Mouse (Mus musculus) hindbrain, embryonic 15.5 days (tissue): Measurements from ENCODE around the gene Sipa1l1. TPM values are rescaled to one million over a fixed set of nuclear protein-coding genes. Genes with fewer than 3 reads are reported as not detected.
A peak's percentile ranks its signal among the peaks of the same experiment; 100 is the strongest.

ENCODE experiments used
- ATAC-seq: fragments of 200-750 bp; cut with Nextera tagmentation; 2 replicates; pipeline ENCODE4 v1.8.0; 2017; ENCODE audit warnings: low read depth, moderate number of reproducible peaks, moderate TSS enrichment; ENCODE audit not compliant: low FRiP score
- H3K27ac ChIP-seq: fragments of 300-500 bp; sonication (generic); replicated peaks from 2 replicates; pipeline ENCODE4 v1.5.1; 2015; ENCODE audit warnings: mild to moderate bottlenecking, inconsistent platforms
- H3K27me3 ChIP-seq: fragments of 300-500 bp; sonication (generic); 2 replicates; pipeline ENCODE4 v1.6.1; 2015; ENCODE audit warnings: control low read depth, inconsistent platforms
- H3K36me3 ChIP-seq: fragments of 300-500 bp; sonication (generic); 2 replicates; pipeline ENCODE4 v1.6.1; 2015; ENCODE audit warnings: control low read depth, inconsistent platforms
- H3K4me1 ChIP-seq: fragments of 300-500 bp; sonication (generic); replicated peaks from 2 replicates; pipeline ENCODE4 v1.6.1; 2015; ENCODE audit warnings: control low read depth, inconsistent platforms
- H3K4me2 ChIP-seq: fragments of 300-500 bp; sonication (generic); 2 replicates; pipeline ENCODE4 v1.6.1; 2015; ENCODE audit warnings: moderate library complexity, mild to moderate bottlenecking, inconsistent platforms
- H3K4me3 ChIP-seq: fragments of 300-500 bp; sonication (generic); 2 replicates; pipeline ENCODE4 v1.5.1; 2015; ENCODE audit warnings: mild to moderate bottlenecking, inconsistent platforms
- H3K9ac ChIP-seq: fragments of 300-500 bp; sonication (generic); 2 replicates; pipeline ENCODE4 v1.6.1; 2015; ENCODE audit warnings: inconsistent platforms
- H3K9me3 ChIP-seq: fragments of 300-500 bp; sonication (generic); 2 replicates; pipeline ENCODE4 v1.6.1; 2016; ENCODE audit warnings: control low read depth, inconsistent platforms
- WGBS: fragments of 180-500 bp; shearing (Covaris S2); methylation state at CpG from one replicate; pipeline ENCODE4 v1.1.7; 2015; 5-methylcytosine and 5-hydroxymethylcytosine counted together
- polyA plus RNA-seq: library from polyadenylated mRNA; unstranded; fragments of >200 nt; fragmentation: Nextera tagmentation; extraction: Ambion mirVana; gene quantifications from 2 replicates; pipeline ENCODE4 v1.2.1, GENCODE M21; 2015

Sipa1l1 gene
- polyA plus RNA-seq, 1 experiment from 2014 or later = 14.1 TPM

DNA sequence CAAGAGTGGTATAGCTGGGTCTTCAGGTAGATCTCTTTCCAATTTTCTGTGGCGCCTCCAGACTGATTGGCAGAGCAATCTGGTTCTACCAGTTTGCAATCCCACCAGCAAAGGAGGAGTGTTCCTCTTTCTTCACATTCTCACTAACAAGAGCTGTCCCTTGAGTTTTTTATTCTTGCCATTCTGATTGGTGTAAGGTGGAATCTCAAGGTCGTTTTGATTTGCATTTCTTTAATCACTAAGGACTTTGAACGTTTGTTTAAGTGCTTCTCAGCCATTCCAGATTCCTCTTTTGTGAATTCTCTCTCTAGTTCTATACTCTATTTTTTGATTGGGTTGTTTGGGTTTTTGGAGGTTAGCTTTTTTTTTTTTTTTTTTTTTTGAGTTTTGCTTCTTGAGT is 151.1 kb downstream of the Sipa1l1 start:
- Histone ChIP-seq H3K4me2 (no peak overlapping the region), H3K27ac (no peak overlapping the region), H3K9ac (no peak overlapping the region), H3K27me3 (no peaks in the 10 kb centered on the region), H3K36me3 (no peaks in the 10 kb centered on the region), H3K4me3 (no peak overlapping the region), H3K4me1 (peaks cover 3% of the 10 kb centered on the region; the same call in 1 of the 2 replicates), H3K9me3 (no peaks in the 10 kb centered on the region)
- ATAC-seq = no peak
- 69% methylated on average over 3 of the region's 3 CpGs for WGBS

- Histone ChIP-seq H3K27ac (no peak overlapping the region), H3K9ac (no peak overlapping the region), H3K36me3 (no peaks in the 10 kb centered on the region), H3K4me3 (no peak overlapping the region), H3K4me2 (no peak overlapping the region), H3K4me1 (peaks cover 3% of the 10 kb centered on the region; the same call in 1 of the 2 replicates), H3K27me3 (no peaks in the 10 kb centered on the region), H3K9me3 (no peaks in the 10 kb centered on the region)
- no peak for ATAC-seq
- whole genome bisulfite sequencing = 86% methylated on average over 8 of the region's 8 CpGs
Observed at GRCm38 (mm10) chr12:82321397-82321796, 152.3 kb downstream of the Sipa1l1 start.

DNA sequence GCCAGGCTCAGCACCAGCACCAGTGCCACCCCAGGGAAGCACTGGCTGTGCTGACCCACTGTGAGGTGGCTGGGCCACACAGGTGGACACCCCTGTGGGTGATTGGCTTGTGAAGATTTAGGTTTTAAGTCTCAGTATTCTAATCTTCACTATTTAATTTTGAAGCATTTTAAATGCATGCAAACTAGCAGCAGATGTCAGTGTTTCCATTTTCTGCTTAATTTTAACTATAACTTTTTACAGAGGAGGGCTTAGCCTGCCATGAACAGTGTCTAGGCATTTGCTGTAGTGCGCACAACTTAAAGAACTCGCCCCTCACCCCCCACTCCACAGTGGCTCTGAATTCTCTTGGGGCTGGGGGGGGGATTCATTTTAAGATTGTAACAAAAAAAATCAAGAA is 152.7 kb downstream of the Sipa1l1 start:
- no peak for ATAC-seq
- Histone ChIP-seq H3K9ac (no peak overlapping the region), H3K27ac (no peak overlapping the region), H3K4me3 (no peak overlapping the region), H3K9me3 (no peaks in the 10 kb centered on the region), H3K4me2 (no peak overlapping the region), H3K4me1 (peaks cover 3% of the 10 kb centered on the region; the same call in 1 of the 2 replicates), H3K36me3 (no peaks in the 10 kb centered on the region), H3K27me3 (no peaks in the 10 kb centered on the region)
- WGBS = 93% methylated on average over 2 of the region's 2 CpGs

- no peak for ATAC-seq
- Histone ChIP-seq H3K36me3 (no peaks in the 10 kb centered on the region), H3K4me2 (no peak overlapping the region), H3K4me1 (peaks cover 3% of the 10 kb centered on the region; the same call in 1 of the 2 replicates), H3K4me3 (no peak overlapping the region), H3K9me3 (no peaks in the 10 kb centered on the region), H3K27ac (no peak overlapping the region), H3K9ac (no peak overlapping the region), H3K27me3 (no peaks in the 10 kb centered on the region)
- WGBS = 70% methylated on average over 7 of the region's 7 CpGs
Observed at GRCm38 (mm10) chr12:82322759-82323451, 153.8 kb downstream of the Sipa1l1 start.

GRCm38 (mm10) chr12:82324621-82325020 is 155.5 kb downstream of the Sipa1l1 start:
- Histone ChIP-seq H3K4me2 (no peak overlapping the region), H3K4me1 (peaks cover 3% of the 10 kb centered on the region; the same call in 1 of the 2 replicates), H3K9ac (no peak overlapping the region), H3K36me3 (no peaks in the 10 kb centered on the region), H3K9me3 (no peaks in the 10 kb centered on the region), H3K27me3 (no peaks in the 10 kb centered on the region), H3K27ac (no peak overlapping the region), H3K4me3 (no peak overlapping the region)
- ATAC-seq = no peak
- WGBS = 71% methylated on average over 5 of the region's 5 CpGs

DNA sequence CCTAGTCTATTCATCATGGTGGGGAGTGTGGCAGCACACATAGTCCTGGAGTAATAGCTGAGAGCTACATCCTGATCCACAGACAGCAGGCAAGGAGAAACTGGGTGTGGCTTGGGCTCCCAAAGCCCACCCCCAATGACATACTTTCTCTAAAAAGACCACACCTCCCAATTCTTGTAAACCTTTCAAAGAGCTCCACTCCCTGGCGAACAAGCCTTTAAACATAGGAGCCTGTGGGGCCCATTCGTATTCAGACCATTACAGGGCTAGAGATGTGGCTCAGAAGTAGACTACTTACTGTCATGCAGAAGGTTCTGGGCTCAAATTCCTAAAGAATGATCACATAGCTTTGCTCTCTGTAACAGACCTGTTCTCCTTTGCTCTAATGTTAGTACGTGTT is 156.4 kb downstream of the Sipa1l1 start:
- no peak for ATAC-seq
- Histone ChIP-seq H3K27me3 (no peaks in the 10 kb centered on the region), H3K4me3 (no peak overlapping the region), H3K9ac (no peak overlapping the region), H3K4me1 (peaks cover 3% of the 10 kb centered on the region; the same call in 1 of the 2 replicates), H3K9me3 (no peaks in the 10 kb centered on the region), H3K4me2 (no peak overlapping the region), H3K27ac (no peak overlapping the region), H3K36me3 (no peaks in the 10 kb centered on the region)
- WGBS = 91% methylated on average over 3 of the region's 3 CpGs

DNA sequence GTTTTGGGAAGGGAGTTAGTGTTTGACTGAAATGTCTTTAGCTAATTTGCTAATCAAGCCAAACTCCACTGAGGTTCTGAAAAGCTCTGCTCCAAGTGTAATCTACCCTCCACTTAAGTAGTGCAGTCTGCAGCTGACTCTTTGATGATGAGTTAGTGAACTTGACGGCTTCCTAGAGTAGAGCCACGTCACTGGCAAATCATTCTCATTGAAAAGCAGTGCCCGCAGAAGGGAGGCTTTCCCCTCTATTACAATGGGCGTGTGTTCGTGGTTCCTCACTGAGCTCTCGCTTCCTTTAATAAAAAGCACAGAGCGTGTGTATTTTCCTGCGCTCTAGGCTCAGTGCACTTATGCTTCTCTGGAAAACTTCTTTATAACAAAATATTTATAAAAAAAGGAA is 157.3 kb downstream of the Sipa1l1 start:
- 67% methylated on average over 8 of the region's 8 CpGs for WGBS
- no peak for ATAC-seq

GRCm38 (mm10) chr12:82328112-82328511 is 159.0 kb downstream of the Sipa1l1 start:
- WGBS = 98% methylated on average over 1 of the region's 1 CpGs
- Histone ChIP-seq H3K9me3 (no peaks in the 10 kb centered on the region), H3K4me1 (0 out of 2 replicates have a peak, but pooled peaks cover 3% of the 10 kb centered on the region), H3K4me3 (no peak overlapping the region), H3K27ac (no peak overlapping the region), H3K9ac (no peak overlapping the region), H3K27me3 (no peaks in the 10 kb centered on the region), H3K36me3 (no peaks in the 10 kb centered on the region), H3K4me2 (no peak overlapping the region)
- no peak for ATAC-seq

More for the DNA sequence above, 157.3 kb downstream of the Sipa1l1 start:
- Histone ChIP-seq H3K36me3 (no peaks in the 10 kb centered on the region), H3K9me3 (no peaks in the 10 kb centered on the region), H3K4me2 (no peak overlapping the region), H3K9ac (no peak overlapping the region), H3K4me3 (no peak overlapping the region), H3K27me3 (no peaks in the 10 kb centered on the region), H3K27ac (no peak overlapping the region), H3K4me1 (peaks cover 3% of the 10 kb centered on the region; the same call in 1 of the 2 replicates)

DNA sequence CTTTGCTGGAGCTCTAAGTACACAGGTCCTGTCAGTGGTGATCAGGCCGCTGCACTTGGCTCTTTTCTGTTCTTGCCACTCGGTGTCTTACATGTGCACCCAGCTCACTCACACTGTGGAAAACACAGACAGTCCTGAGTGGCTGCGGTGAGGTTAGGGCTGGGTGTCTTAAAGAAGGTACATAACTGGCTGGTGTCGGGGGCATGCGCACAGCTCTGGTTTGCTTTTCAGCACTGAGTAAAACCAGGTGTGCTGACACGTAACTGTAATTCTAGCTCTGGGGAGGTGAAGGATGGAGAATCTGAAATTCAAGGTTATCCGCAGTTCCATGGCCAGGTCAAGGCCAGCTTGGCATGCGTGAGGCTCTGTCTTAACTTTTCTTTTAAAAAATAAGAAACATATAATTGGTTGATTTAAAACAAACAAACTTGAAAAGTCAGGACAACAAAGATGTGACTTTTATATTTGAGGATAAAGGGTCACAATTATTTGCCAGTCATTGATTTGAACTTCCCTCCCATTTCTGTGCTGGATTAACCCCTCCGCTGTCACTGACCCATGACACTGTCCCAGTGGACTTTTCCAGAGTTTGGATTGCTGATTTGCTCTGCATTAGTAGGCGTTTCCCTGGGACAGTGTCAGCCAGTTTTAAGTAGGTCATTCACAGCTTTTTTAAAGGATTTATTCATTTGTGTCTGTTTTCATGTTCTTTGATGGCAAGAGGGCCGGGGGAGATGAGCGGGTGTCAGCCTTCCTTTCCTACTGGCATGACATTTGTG is 163.9 kb downstream of the Sipa1l1 start:
- Histone ChIP-seq H3K9me3 (no peaks in the 10 kb centered on the region), H3K9ac (no peak overlapping the region), H3K4me1 (peaks cover 16% of the 10 kb centered on the region), H3K4me2 (no peak overlapping the region), H3K36me3 (no peaks in the 10 kb centered on the region), H3K27ac (no peak overlapping the region), H3K27me3 (no peaks in the 10 kb centered on the region), H3K4me3 (no peak overlapping the region)
- 88% methylated on average over 12 of the region's 12 CpGs for WGBS
- no peak for ATAC-seq

- ATAC-seq = no peak
- 58% methylated on average over 5 of the region's 5 CpGs for WGBS
Observed at GRCm38 (mm10) chr12:82333999-82334398, 164.9 kb downstream of the Sipa1l1 start.

GRCm38 (mm10) chr12:82334550-82334949 is 165.4 kb downstream of the Sipa1l1 start:
- WGBS = 47% methylated on average over 4 of the region's 4 CpGs
- H3K27ac ChIP-seq = 0 out of 2 replicates have a peak overlapping the region, but pooled peaks have one; percentile 19
- H3K4me3 ChIP-seq = no peak overlapping the region
- H3K9me3 ChIP-seq = no peaks in the 10 kb centered on the region
- peaks cover 26% of the 10 kb centered on the region for H3K4me1 ChIP-seq
- no peak overlapping the region for H3K9ac ChIP-seq
- H3K4me2 ChIP-seq = no peak overlapping the region
- no peaks in the 10 kb centered on the region for H3K27me3 ChIP-seq
- no peaks in the 10 kb centered on the region for H3K36me3 ChIP-seq
- ATAC-seq = no peak

More at GRCm38 (mm10) chr12:82333999-82334398, 164.9 kb downstream of the Sipa1l1 start:
- H3K9ac ChIP-seq = no peak overlapping the region
- H3K9me3 ChIP-seq = no peaks in the 10 kb centered on the region
- H3K4me3 ChIP-seq = no peak overlapping the region
- H3K4me2 ChIP-seq = no peak overlapping the region
- no peak overlapping the region for H3K27ac ChIP-seq
- H3K27me3 ChIP-seq = no peaks in the 10 kb centered on the region
- no peaks in the 10 kb centered on the region for H3K36me3 ChIP-seq
- H3K4me1 ChIP-seq = peaks cover 21% of the 10 kb centered on the region

DNA sequence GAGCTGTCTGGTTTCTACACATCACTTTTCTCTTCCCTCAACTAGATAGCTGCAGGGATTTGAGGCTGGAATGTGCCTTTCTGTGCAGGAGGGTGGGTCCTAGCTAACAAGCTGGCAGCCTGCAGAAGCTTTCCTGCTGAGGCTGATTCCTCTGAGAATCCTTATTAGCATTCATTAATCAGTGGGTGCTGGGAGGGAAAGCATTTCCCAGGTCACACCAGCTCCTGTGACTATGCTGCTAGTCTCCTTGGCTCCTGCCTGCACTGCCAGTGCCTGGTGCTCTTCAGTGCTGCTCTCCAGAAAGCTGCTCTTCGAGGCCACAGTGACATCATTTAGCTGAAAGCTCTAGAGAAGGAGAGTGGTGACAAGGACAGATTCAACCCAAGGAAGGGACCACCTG is 166.0 kb downstream of the Sipa1l1 start:
- WGBS = 12% methylated on average over 1 of the region's 1 CpGs
- no peak for ATAC-seq
- H3K4me1 ChIP-seq = peaks cover 32% of the 10 kb centered on the region
- H3K9me3 ChIP-seq = no peaks in the 10 kb centered on the region
- no peak overlapping the region for H3K4me3 ChIP-seq
- no peak overlapping the region for H3K27ac ChIP-seq
- no peak overlapping the region for H3K9ac ChIP-seq
- no peaks in the 10 kb centered on the region for H3K36me3 ChIP-seq
- no peaks in the 10 kb centered on the region for H3K27me3 ChIP-seq
- no peak overlapping the region for H3K4me2 ChIP-seq
